Mouse (Mus musculus) heart, postnatal 0 days (tissue): Measurements from ENCODE around the gene Fam83c. TPM values are rescaled to one million over a fixed set of nuclear protein-coding genes. Genes with fewer than 3 reads are reported as not detected.

Source experiments
- ATAC-seq: fragments of 200-750 bp; cut with Nextera tagmentation; 2 replicates; pipeline ENCODE4 v1.8.0; 2017; ENCODE audit warnings: low read depth, moderate number of reproducible peaks, moderate library complexity; ENCODE audit not compliant: insufficient read depth
- DNase-seq: peaks from one replicate; pipeline ENCODE4 v3.0.0-alpha.2; 2016; ENCODE audit warnings: low spot score
- H3K27ac ChIP-seq: fragments of 300-500 bp; sonication (generic); 2 replicates; pipeline ENCODE4 v1.5.1; 2014; ENCODE audit warnings: low read depth, mild to moderate bottlenecking
- H3K27me3 ChIP-seq: fragments of 300-500 bp; sonication (generic); 2 replicates; pipeline ENCODE4 v1.6.1; 2014; ENCODE audit warnings: low read length, mixed read lengths; ENCODE audit not compliant: control insufficient read depth, insufficient read depth
- H3K36me3 ChIP-seq: fragments of 300-500 bp; sonication (generic); replicated peaks from 2 replicates; pipeline ENCODE4 v1.6.1; 2014; ENCODE audit warnings: low read length, mixed read lengths; ENCODE audit not compliant: control insufficient read depth, insufficient read depth
- H3K4me1 ChIP-seq: fragments of 300-500 bp; sonication (generic); 2 replicates; pipeline ENCODE4 v1.6.1; 2014; ENCODE audit warnings: antibody characterized with exemption; ENCODE audit not compliant: control insufficient read depth, insufficient read depth
- H3K4me2 ChIP-seq: fragments of 300-500 bp; sonication (generic); 2 replicates; pipeline ENCODE4 v1.6.1; 2014; ENCODE audit warnings: low read depth, mild to moderate bottlenecking, low read length, moderate library complexity
- H3K4me3 ChIP-seq: fragments of 300-500 bp; sonication (generic); 2 replicates; pipeline ENCODE4 v1.5.1; 2014; ENCODE audit warnings: low read depth, low read length
- H3K9ac ChIP-seq: fragments of 300-500 bp; sonication (generic); replicated peaks from 2 replicates; pipeline ENCODE4 v1.6.1; 2014; ENCODE audit warnings: low read depth, low read length, mixed read lengths
- H3K9me3 ChIP-seq: fragments of 300-500 bp; sonication (generic); replicated peaks from 2 replicates; pipeline ENCODE4 v1.6.1; 2016; ENCODE audit warnings: low read length; ENCODE audit not compliant: control insufficient read depth
- CTCF ChIP-seq: IDR thresholded peaks from 2 replicates; pipeline ENCODE4 v1.5.1; 2016; ENCODE audit warnings: antibody characterized with exemption, control low read depth, low read depth
- EP300 ChIP-seq: IDR thresholded peaks from 2 replicates; pipeline ENCODE4 v1.6.1; 2016; ENCODE audit warnings: antibody characterized with exemption, low read depth
- WGBS: fragments of 180-500 bp; shearing (Covaris S2); extraction: QIAGEN DNeasy Blood & Tissue Kit; methylation state at CpG from one replicate; pipeline ENCODE4 v1.1.7; 2014; 5-methylcytosine and 5-hydroxymethylcytosine counted together
- polyA plus RNA-seq: library from polyadenylated mRNA; unstranded; fragments of >200 nt; fragmentation: Nextera tagmentation; extraction: Ambion mirVana; gene quantifications from 2 replicates; pipeline ENCODE4 v1.2.1, GENCODE M21; 2015
- total RNA-seq: library from RNA; depleted of rRNA; stranded (reverse); fragments of >200 nt; gene quantifications from 2 replicates; pipeline ENCODE4 v1.2.3, GENCODE M21; 2014; ENCODE audit warnings: low replicate concordance

The Fam83c gene
- total and polyA plus RNA-seq, 2 experiments from 2014 or later = 0.04 TPM; not detected in 1

GRCm38 (mm10) chr2:155825904-155826629 lies 8.6 kb downstream of the Fam83c start:
- Histone ChIP-seq H3K9ac (peak overlapping the region; percentile 70), H3K4me1 (peaks cover 12% of the 10 kb centered on the region; the same call in 1 of the 2 replicates), H3K27me3 (no peaks in the 10 kb centered on the region), H3K4me3 (peak overlapping the region; percentile 75), H3K9me3 (no peaks in the 10 kb centered on the region), H3K27ac (peak overlapping the region; percentile 85), H3K4me2 (peak overlapping the region; percentile 91), H3K36me3 (peaks cover 29% of the 10 kb centered on the region)
- ATAC-seq = peak; percentile 17
- TF ChIP-seq CTCF = no peak
- no peak for TF ChIP-seq EP300
- 1% methylated on average over 50 of the region's 52 CpGs for WGBS
- no peak for DNase-seq

GRCm38 (mm10) chr2:155823722-155824121 lies 10.9 kb downstream of the Fam83c start:
- TF ChIP-seq CTCF (no peak), EP300 (no peak)

GRCm38 (mm10) chr2:155820779-155821178 lies 13.9 kb downstream of the Fam83c start:
- WGBS = 87% methylated on average over 5 of the region's 5 CpGs

More at GRCm38 (mm10) chr2:155823722-155824121, 10.9 kb downstream of the Fam83c start:
- 90% methylated on average over 8 of the region's 8 CpGs for WGBS
- no peak overlapping the region for H3K4me2 ChIP-seq
- peaks cover 17% of the 10 kb centered on the region for H3K4me1 ChIP-seq
- no peak overlapping the region for H3K9ac ChIP-seq
- ATAC-seq (no peak), DNase-seq (no peak)
- H3K27me3 ChIP-seq = no peaks in the 10 kb centered on the region
- H3K36me3 ChIP-seq = peaks cover 42% of the 10 kb centered on the region
- H3K4me3 ChIP-seq = no peak overlapping the region
- no peak overlapping the region for H3K27ac ChIP-seq
- H3K9me3 ChIP-seq = no peaks in the 10 kb centered on the region

GRCm38 (mm10) chr2:155819449-155820251 lies 15.0 kb downstream of the Fam83c start:
- H3K4me2 ChIP-seq = peak overlapping the region; percentile 72
- no peak for DNase-seq
- H3K36me3 ChIP-seq = peaks cover 42% of the 10 kb centered on the region
- H3K9ac ChIP-seq = peak overlapping the region; percentile 85; the same call in 1 of the 2 replicates
- no peak for TF ChIP-seq EP300
- TF ChIP-seq CTCF = no peak
- ATAC-seq = no peak
- H3K4me1 ChIP-seq = peaks cover 8% of the 10 kb centered on the region; the same call in 1 of the 2 replicates
- peak overlapping the region; percentile 88 for H3K4me3 ChIP-seq
- peak overlapping the region; percentile 81 for H3K27ac ChIP-seq
- WGBS = 55% methylated on average over 6 of the region's 6 CpGs
- H3K9me3 ChIP-seq = no peaks in the 10 kb centered on the region
- no peaks in the 10 kb centered on the region for H3K27me3 ChIP-seq

More at GRCm38 (mm10) chr2:155820779-155821178, 13.9 kb downstream of the Fam83c start:
- H3K36me3 ChIP-seq = peaks cover 42% of the 10 kb centered on the region
- peaks cover 11% of the 10 kb centered on the region; the same call in 1 of the 2 replicates for H3K4me1 ChIP-seq
- H3K4me2 ChIP-seq = no peak overlapping the region
- TF ChIP-seq CTCF (no peak), EP300 (no peak)
- H3K27me3 ChIP-seq = no peaks in the 10 kb centered on the region
- ATAC-seq (no peak), DNase-seq (no peak)
- H3K9me3 ChIP-seq = no peaks in the 10 kb centered on the region
- H3K27ac ChIP-seq = no peak overlapping the region
- no peak overlapping the region for H3K4me3 ChIP-seq
- no peak overlapping the region for H3K9ac ChIP-seq

- DNase-seq (no peak), ATAC-seq (no peak)
- no peaks in the 10 kb centered on the region for H3K27me3 ChIP-seq
- peak within 1 kb of the TSS; percentile 81 for H3K27ac ChIP-seq
- H3K4me1 ChIP-seq = peaks cover 8% of the 10 kb centered on the region; the same call in 1 of the 2 replicates
- H3K36me3 ChIP-seq = peaks cover 42% of the 10 kb centered on the region
- H3K9me3 ChIP-seq = no peaks in the 10 kb centered on the region
- peak within 1 kb of the TSS; percentile 85 for H3K9ac ChIP-seq
- H3K4me2 ChIP-seq = peak within 1 kb of the TSS; percentile 72
- TF ChIP-seq EP300 (no peak), CTCF (no peak)
- peak within 1 kb of the TSS; percentile 88 for H3K4me3 ChIP-seq
These were observed 15.4 kb downstream of the Fam83c start, which contains the start of gene BC029722 for GRCm38 (mm10) chr2:155819392-155819448. Gene BC029722 (minus strand): TSS chr2:155819426.
